Mouse (Mus musculus): ENCODE data around the gene Rhbdf1.

GRCm38 (mm10) chr11:32267188-32267884 is 45.2 kb upstream of the Rhbdf1 start, which contains the start of gene Nprl3:
- TF ChIP-seq CTCF (IDR thresholded peaks at IDR 0.05 in 2 of 3, conservative IDR thresholded peaks at IDR 0.05 in 1 of 3; ENCODE audit: control insufficient read depth in 1 of 3, insufficient read depth in 1 of 3, low read depth in 2 of 3, low read length in 3 of 3, poor library complexity in 1 of 3, severe bottlenecking in 1 of 3) (no peak), GATA1 (IDR thresholded peaks at IDR 0.05; ENCODE audit: low read depth, low read length) (no peak), MEF2A (IDR thresholded peaks at IDR 0.05; ENCODE audit: extremely low read depth, insufficient replicate concordance, low read depth, low read length, poor library complexity, severe bottlenecking) (0 out of 2 replicates have a peak, but pooled peaks have one; percentile 11), NELFE (IDR thresholded peaks at IDR 0.05; ENCODE audit: low read depth, low read length) (peak; percentile 98)

All from MEL (cell line).